Mouse (Mus musculus) activated CD4-positive, CD25-positive, alpha-beta regulatory T cell, adult 9 weeks (primary cell): Measurements from ENCODE around the gene Flcn. TPM values are rescaled to one million over a fixed set of nuclear protein-coding genes. Genes with fewer than 3 reads are reported as not detected.

Experiments
- polyA plus RNA-seq: library from polyadenylated mRNA; unstranded; fragments of 100-300 nt; shearing (Covaris generic); gene quantifications from one replicate; pipeline ENCODE4 v1.2.1, GENCODE M21; 2017

Flcn gene
- polyA plus RNA-seq: 68.5 TPM

GRCm38 (mm10) chr11:59809670-59810474 is at the start of gene Flcn:
TSS of gene Flcn (minus strand) at chr11:59810016.

GRCm38 (mm10) chr11:59839459-59840126 is 29.8 kb upstream of the Flcn start, which contains the start of gene Cops3:
TSS of gene Cops3 (minus strand) at chr11:59839838.

GRCm38 (mm10) chr11:59839008-59839458 is 29.2 kb upstream of the Flcn start, which contains the start of gene Nt5m:
TSS of gene Nt5m (plus strand) at chr11:59839447.

GRCm38 (mm10) chr11:59787199-59787781 is 22.5 kb downstream of the Flcn start, which contains the start of gene Pld6:
TSS of gene Pld6 (minus strand) at chr11:59787645.

Other genes starting within 250 kb of the Flcn start
- not detected for gene Olfr222, start 233.8 kb downstream of the Flcn start, polyA plus RNA-seq
- not detected for gene Olfr223, start 216.7 kb downstream of the Flcn start, polyA plus RNA-seq
- 10.2 TPM for gene Mprip, start 148.7 kb downstream of the Flcn start, polyA plus RNA-seq
- 0.16 TPM for gene Pld6, start 22.4 kb downstream of the Flcn start, polyA plus RNA-seq
- gene Nt5m, start 29.4 kb upstream of the Flcn start, polyA plus RNA-seq: 15.2 TPM
- gene Cops3, start 29.8 kb upstream of the Flcn start, polyA plus RNA-seq: 104 TPM
- gene Med9, start 138.2 kb upstream of the Flcn start, polyA plus RNA-seq: 10.8 TPM
- 0.17 TPM for gene Rasd1, start 154.9 kb upstream of the Flcn start, polyA plus RNA-seq
- gene Pemt, start 236.5 kb upstream of the Flcn start, polyA plus RNA-seq: 2.1 TPM